ENCODE assay signal across 18 mouse cellular contexts in genomic region chr5:122805503-122805902, GRCm38 (mm10). TPM values are rescaled to one million over a fixed set of nuclear protein-coding genes. Genes with fewer than 3 reads are reported as not detected.
A peak's percentile ranks its signal among the peaks of the same experiment; 100 is the strongest.
DNase-seq lines count a peak whose midpoint lies in the region; ATAC-seq and TF ChIP-seq lines count a peak whose summit lies in the region.
"Had no signal": no experiment of that assay in that cellular context is flagged by ENCODE, and none has a peak within 500 bp of the region (broad histone marks: within the 10 kb centered on the region; RNA-seq: fewer than 3 reads in every experiment).

No protein-coding gene starts in this region.

- DNase-seq in hindbrain, postnatal 0 days (ENCODE audit: low spot score), result peak; percentile 21
- no peak for DNase-seq in hindbrain, embryonic 11.5 days (ENCODE audit: low spot score)
- DNase-seq in midbrain, postnatal 0 days (ENCODE audit: low spot score), result peak; percentile 29
- no peak for DNase-seq in midbrain, embryonic 10.5 days (ENCODE audit: low spot score)
- DNase-seq in brain, embryonic 14.5 days (ENCODE audit: low read depth), result no peak
- no peak for DNase-seq in adrenal gland, postnatal 4 days (ENCODE audit: low spot score in 2 of 2)
- DNase-seq: cerebellum, adult 18-20 months; kidney, postnatal 25 days; layer of hippocampus, postnatal 36 days; lung, postnatal 14 days; right cerebral cortex, postnatal 4 days had no signal

- ATAC-seq in hindbrain, postnatal 0 days, result no peak
- ATAC-seq in hindbrain, embryonic 11.5 days (ENCODE audit: low FRiP score), result no peak
- no peak for ATAC-seq in midbrain, postnatal 0 days (ENCODE audit: low FRiP score)
- ATAC-seq in megakaryocyte-erythroid progenitor cell, adult 5-6 weeks (replicated peaks; ENCODE audit: low FRiP score, low TSS enrichment, poor library complexity, severe bottlenecking), result no peak
- ATAC-seq: intestine, embryonic 16.5 days had no signal

- peaks cover 62% of the 10 kb centered on the region for H3K36me3 ChIP-seq in hindbrain, postnatal 0 days (ENCODE audit: insufficient read depth, low read length)
- H3K36me3 ChIP-seq in hindbrain, embryonic 11.5 days (ENCODE audit: control insufficient read depth, insufficient read depth, low read length), result peaks cover 18% of the 10 kb centered on the region
- peaks cover 61% of the 10 kb centered on the region for H3K36me3 ChIP-seq in midbrain, postnatal 0 days (ENCODE audit: insufficient read depth, low read length)
- peaks cover 100% of the 10 kb centered on the region for H3K36me3 ChIP-seq in midbrain, embryonic 10.5 days

- WGBS in hindbrain, postnatal 0 days, result 57% methylated on average over 3 of the region's 3 CpGs
- 65% methylated on average over 3 of the region's 3 CpGs for WGBS in hindbrain, embryonic 11.5 days
- WGBS in midbrain, postnatal 0 days, result 74% methylated on average over 3 of the region's 3 CpGs
- 72% methylated on average over 3 of the region's 3 CpGs for WGBS in midbrain, embryonic 10.5 days

- H3K9ac ChIP-seq in hindbrain, postnatal 0 days (replicated peaks; ENCODE audit: low read length), result no peak overlapping the region
- no peak overlapping the region for H3K9ac ChIP-seq in hindbrain, embryonic 11.5 days (ENCODE audit: low read depth, low read length)
- H3K9ac ChIP-seq in midbrain, postnatal 0 days (replicated peaks; ENCODE audit: low read length, poor library complexity, severe bottlenecking), result no peak overlapping the region
- H3K9ac ChIP-seq: forebrain, embryonic 12.5 days; limb, embryonic 12.5 days had no signal

- H3K27me3 ChIP-seq in hindbrain, postnatal 0 days (ENCODE audit: insufficient read depth, low read length), result no peaks in the 10 kb centered on the region
- H3K27me3 ChIP-seq in hindbrain, embryonic 11.5 days (ENCODE audit: control insufficient read depth, insufficient read depth, low read length), result no peaks in the 10 kb centered on the region
- H3K27me3 ChIP-seq in midbrain, postnatal 0 days (ENCODE audit: insufficient read depth, low read length), result no peaks in the 10 kb centered on the region
- H3K27me3 ChIP-seq in midbrain, embryonic 10.5 days (ENCODE audit: low read depth, poor library complexity, severe bottlenecking), result no peaks in the 10 kb centered on the region
- H3K27me3 ChIP-seq: forebrain, embryonic 12.5 days; limb, embryonic 12.5 days had no signal

- H3K9me3 ChIP-seq in hindbrain, postnatal 0 days (ENCODE audit: low read length), result no peaks in the 10 kb centered on the region
- no peaks in the 10 kb centered on the region for H3K9me3 ChIP-seq in hindbrain, embryonic 11.5 days (ENCODE audit: control insufficient read depth, low read length)
- no peaks in the 10 kb centered on the region for H3K9me3 ChIP-seq in midbrain, postnatal 0 days (ENCODE audit: low read length)
- no peaks in the 10 kb centered on the region for H3K9me3 ChIP-seq in midbrain, embryonic 10.5 days (replicated peaks)
- H3K9me3 ChIP-seq: forebrain, embryonic 12.5 days; G1E; limb, embryonic 12.5 days had no signal

- no peaks in the 10 kb centered on the region; the same call in 1 of the 2 replicates for H3K4me1 ChIP-seq in hindbrain, postnatal 0 days (ENCODE audit: insufficient read depth, low read length)
- H3K4me1 ChIP-seq in hindbrain, embryonic 11.5 days (replicated peaks; ENCODE audit: control insufficient read depth, insufficient read depth, low read length), result no peaks in the 10 kb centered on the region
- no peaks in the 10 kb centered on the region for H3K4me1 ChIP-seq in midbrain, postnatal 0 days (ENCODE audit: insufficient read depth, low read length)
- no peaks in the 10 kb centered on the region for H3K4me1 ChIP-seq in midbrain, embryonic 10.5 days
- H3K4me1 ChIP-seq: forebrain, embryonic 12.5 days; limb, embryonic 12.5 days had no signal

- no peak for TF ChIP-seq POLR2A in brain, embryonic 14.5 days (IDR thresholded peaks at IDR 0.05; ENCODE audit: borderline replicate concordance, extremely low read depth, insufficient read depth, insufficient read length, poor library complexity, severe bottlenecking)

- peak; percentile 57 for TF ChIP-seq CTCF in hindbrain, postnatal 0 days (IDR thresholded peaks at IDR 0.05; ENCODE audit: low read depth)
- peak; percentile 60 for TF ChIP-seq CTCF in midbrain, postnatal 0 days (IDR thresholded peaks at IDR 0.05)
- TF ChIP-seq CTCF in brain, embryonic 14.5 days (IDR thresholded peaks at IDR 0.05; ENCODE audit: borderline replicate concordance, extremely low read depth, insufficient read depth, insufficient read length), result peak; percentile 33; the same call in 1 of the 2 replicates

- H3K27ac ChIP-seq in hindbrain, postnatal 0 days, result no peak overlapping the region
- no peak overlapping the region for H3K27ac ChIP-seq in hindbrain, embryonic 11.5 days (ENCODE audit: low read depth, low read length)
- no peak overlapping the region for H3K27ac ChIP-seq in midbrain, postnatal 0 days (ENCODE audit: low read depth, low read length)
- no peak overlapping the region for H3K27ac ChIP-seq in midbrain, embryonic 10.5 days (replicated peaks)
- H3K27ac ChIP-seq: forebrain, embryonic 12.5 days; limb, embryonic 12.5 days had no signal

- H3K4me3 ChIP-seq in hindbrain, postnatal 0 days (ENCODE audit: low read length), result no peak overlapping the region
- H3K4me3 ChIP-seq in hindbrain, embryonic 11.5 days (ENCODE audit: low read depth, low read length), result no peak overlapping the region
- no peak overlapping the region for H3K4me3 ChIP-seq in midbrain, postnatal 0 days (ENCODE audit: low read depth, low read length)
- no peak overlapping the region for H3K4me3 ChIP-seq in midbrain, embryonic 10.5 days
- H3K4me3 ChIP-seq: forebrain, embryonic 12.5 days; limb, embryonic 12.5 days had no signal

- no peak overlapping the region for H3K4me2 ChIP-seq in hindbrain, postnatal 0 days (ENCODE audit: low read depth, low read length)
- no peak overlapping the region for H3K4me2 ChIP-seq in hindbrain, embryonic 11.5 days (replicated peaks; ENCODE audit: low read depth, low read length)
- no peak overlapping the region for H3K4me2 ChIP-seq in midbrain, postnatal 0 days (ENCODE audit: low read depth, low read length, poor library complexity, severe bottlenecking)
- H3K4me2 ChIP-seq: forebrain, embryonic 12.5 days; heart, embryonic 11.5 days; limb, embryonic 12.5 days; midbrain, embryonic 11.5 days had no signal

RNA-seq across cellular contexts. Expression of gene Anapc5, which starts 15.6 kb away (rescaled TPM):
- 446 and 449 TPM in 2 replicates for total RNA-seq in hindbrain, postnatal 0 days (2014; rRNA removed)
- polyA plus RNA-seq in hindbrain, postnatal 0 days (2015; fragmentation: Nextera tagmentation; extraction: Ambion mirVana), result 416 and 426 TPM in 2 replicates
- polyA plus RNA-seq in hindbrain, embryonic 11.5 days (2014; fragmentation: Nextera tagmentation; extraction: Ambion mirVana), result 522 and 525 TPM in 2 replicates
- total RNA-seq in midbrain, postnatal 0 days (2014; rRNA removed), result 463 and 516 TPM in 2 replicates
- polyA plus RNA-seq in midbrain, postnatal 0 days (2015; fragmentation: Nextera tagmentation; extraction: Ambion mirVana), result 461 and 464 TPM in 2 replicates
- polyA plus RNA-seq in midbrain, embryonic 10.5 days (2016; fragmentation: Nextera tagmentation; extraction: Ambion mirVana), result 499 and 524 TPM in 2 replicates
- polyA plus RNA-seq in brain, embryonic 14.5 days (2012; rRNA removed), result 621 and 683 TPM in 2 replicates
- 100 to 1,000 TPM; 308 to 320 TPM for total RNA-seq in adrenal gland, postnatal 4 days (2021)
- 338 and 413 TPM in 2 replicates for total RNA-seq in megakaryocyte-erythroid progenitor cell, adult 5-6 weeks (2014; fragmentation: Nextera tagmentation)
- total RNA-seq in megakaryocyte-erythroid progenitor cell, adult 5-6 weeks (2017), result 279 and 302 TPM in 2 replicates

RNA-seq across cellular contexts. Expression of gene Camkk2, which starts 26.3 kb away (rescaled TPM):
- total RNA-seq in hindbrain, postnatal 0 days (2014; rRNA removed), result 82.0 and 112 TPM in 2 replicates
- polyA plus RNA-seq in hindbrain, postnatal 0 days (2015; fragmentation: Nextera tagmentation; extraction: Ambion mirVana), result 61.8 and 65.3 TPM in 2 replicates
- 22.2 and 28.8 TPM in 2 replicates for polyA plus RNA-seq in hindbrain, embryonic 11.5 days (2014; fragmentation: Nextera tagmentation; extraction: Ambion mirVana)
- 70.5 and 70.9 TPM in 2 replicates for total RNA-seq in midbrain, postnatal 0 days (2014; rRNA removed)
- 66.8 and 67.5 TPM in 2 replicates for polyA plus RNA-seq in midbrain, postnatal 0 days (2015; fragmentation: Nextera tagmentation; extraction: Ambion mirVana)
- 24.3 and 29.5 TPM in 2 replicates for polyA plus RNA-seq in midbrain, embryonic 10.5 days (2016; fragmentation: Nextera tagmentation; extraction: Ambion mirVana)
- polyA plus RNA-seq in brain, embryonic 14.5 days (2012; rRNA removed), result 53.0 and 59.7 TPM in 2 replicates
- total RNA-seq in adrenal gland, postnatal 4 days (2021), result 10 to 100 TPM; 31.5 to 36.3 TPM
- 39.0 and 40.9 TPM in 2 replicates for total RNA-seq in megakaryocyte-erythroid progenitor cell, adult 5-6 weeks (2014; fragmentation: Nextera tagmentation)
- 15.8 and 18.4 TPM in 2 replicates for total RNA-seq in megakaryocyte-erythroid progenitor cell, adult 5-6 weeks (2017)

RNA-seq across cellular contexts. Expression of gene Rnf34, which starts 44.3 kb away (rescaled TPM):
- total RNA-seq in hindbrain, postnatal 0 days (2014; rRNA removed), result 23.8 and 37.2 TPM in 2 replicates
- 43.0 and 46.2 TPM in 2 replicates for polyA plus RNA-seq in hindbrain, postnatal 0 days (2015; fragmentation: Nextera tagmentation; extraction: Ambion mirVana)
- 56.8 and 61.5 TPM in 2 replicates for polyA plus RNA-seq in hindbrain, embryonic 11.5 days (2014; fragmentation: Nextera tagmentation; extraction: Ambion mirVana)
- 24.5 and 41.5 TPM in 2 replicates for total RNA-seq in midbrain, postnatal 0 days (2014; rRNA removed)
- polyA plus RNA-seq in midbrain, postnatal 0 days (2015; fragmentation: Nextera tagmentation; extraction: Ambion mirVana), result 36.1 and 38.0 TPM in 2 replicates
- polyA plus RNA-seq in midbrain, embryonic 10.5 days (2016; fragmentation: Nextera tagmentation; extraction: Ambion mirVana), result 50.6 and 56.7 TPM in 2 replicates
- polyA plus RNA-seq in brain, embryonic 14.5 days (2012; rRNA removed), result 30.9 and 33.1 TPM in 2 replicates
- 10 to 100 TPM; 21.1 to 24.5 TPM for total RNA-seq in adrenal gland, postnatal 4 days (2021)
- 7.6 and 10.4 TPM in 2 replicates for total RNA-seq in megakaryocyte-erythroid progenitor cell, adult 5-6 weeks (2014; fragmentation: Nextera tagmentation)
- 15.4 and 22.2 TPM in 2 replicates for total RNA-seq in megakaryocyte-erythroid progenitor cell, adult 5-6 weeks (2017)

Comparison
In these comparisons a context has a peak if more than half of its experiments do, and no peak if none do; other contexts are left out.
1. DNase-seq: peak in hindbrain, postnatal 0 days (single experiment) and midbrain, postnatal 0 days (single experiment); none in hindbrain, embryonic 11.5 days (single experiment), midbrain, embryonic 10.5 days (single experiment), brain, embryonic 14.5 days (single experiment) and adrenal gland, postnatal 4 days (0 of 2).
2. Peak in every context shown above with its lines, with median percentiles within 50 percentile points of each other: CTCF ChIP-seq.